Mouse (Mus musculus): ENCODE results near the gene Cog2. TPM values are rescaled to one million over a fixed set of nuclear protein-coding genes. Genes with fewer than 3 reads are reported as not detected.

The Cog2 gene
- polyA plus RNA-seq, 1 experiment: 19.4 TPM

DNA sequence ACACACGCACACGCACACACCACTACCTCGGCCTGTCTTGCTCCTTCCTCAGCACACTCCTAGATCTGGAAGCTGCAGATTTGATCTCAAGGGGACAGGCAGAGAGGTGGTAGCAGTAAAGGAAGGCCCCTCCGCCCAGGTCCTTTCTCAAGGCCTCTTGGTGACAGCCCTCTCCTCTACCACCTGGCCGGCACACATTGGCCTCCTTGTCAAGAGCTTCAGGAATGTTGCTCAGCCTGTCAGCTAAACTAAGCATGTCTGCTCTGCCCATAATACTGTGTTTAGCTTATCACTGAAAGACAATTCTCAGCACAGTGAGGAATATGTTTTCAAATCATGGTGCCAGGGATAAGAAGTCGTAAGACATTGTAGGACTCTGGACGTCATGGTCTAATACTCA, 35.6 kb downstream of the Cog2 start:
- H3K4me3 ChIP-seq (ENCODE audit: insufficient read depth, low read length): no peak overlapping the region
- TF ChIP-seq CTCF (IDR thresholded peaks at IDR 0.05; ENCODE audit: low read depth, low read length) (no peak), POLR2A (IDR thresholded peaks at IDR 0.05; ENCODE audit: borderline replicate concordance, low read depth, low read length) (no peak)
- no peaks in the 10 kb centered on the region for H3K4me1 ChIP-seq (ENCODE audit: control insufficient read depth, insufficient read depth, low read length)
- no peak overlapping the region for H3K27ac ChIP-seq (ENCODE audit: insufficient read depth, low read depth, low read length)

GRCm38 (mm10) chr8:124556658-124557057, 36.1 kb downstream of the Cog2 start:
- Histone ChIP-seq H3K4me1 (ENCODE audit: control insufficient read depth, insufficient read depth, low read length) (no peaks in the 10 kb centered on the region), H3K4me3 (ENCODE audit: insufficient read depth, low read length) (no peak overlapping the region), H3K27ac (ENCODE audit: insufficient read depth, low read depth, low read length) (no peak overlapping the region)
- no peak for TF ChIP-seq CTCF (IDR thresholded peaks at IDR 0.05; ENCODE audit: low read depth, low read length)
- no peak for TF ChIP-seq POLR2A (IDR thresholded peaks at IDR 0.05; ENCODE audit: borderline replicate concordance, low read depth, low read length)

GRCm38 (mm10) chr8:124557476-124557875, 36.9 kb downstream of the Cog2 start:
- no peak overlapping the region for H3K27ac ChIP-seq (ENCODE audit: insufficient read depth, low read depth, low read length)
- no peak for TF ChIP-seq CTCF (IDR thresholded peaks at IDR 0.05; ENCODE audit: low read depth, low read length)
- no peak for TF ChIP-seq POLR2A (IDR thresholded peaks at IDR 0.05; ENCODE audit: borderline replicate concordance, low read depth, low read length)
- H3K4me3 ChIP-seq (ENCODE audit: insufficient read depth, low read length): no peak overlapping the region
- H3K4me1 ChIP-seq (ENCODE audit: control insufficient read depth, insufficient read depth, low read length): no peaks in the 10 kb centered on the region

GRCm38 (mm10) chr8:124567126-124567525, 46.6 kb downstream of the Cog2 start:
- TF ChIP-seq POLR2A (IDR thresholded peaks at IDR 0.05; ENCODE audit: borderline replicate concordance, low read depth, low read length): no peak
- TF ChIP-seq CTCF (IDR thresholded peaks at IDR 0.05; ENCODE audit: low read depth, low read length): no peak
- Histone ChIP-seq H3K27ac (ENCODE audit: insufficient read depth, low read depth, low read length) (no peak overlapping the region), H3K4me3 (ENCODE audit: insufficient read depth, low read length) (no peak overlapping the region), H3K4me1 (ENCODE audit: control insufficient read depth, insufficient read depth, low read length) (no peaks in the 10 kb centered on the region)

DNA sequence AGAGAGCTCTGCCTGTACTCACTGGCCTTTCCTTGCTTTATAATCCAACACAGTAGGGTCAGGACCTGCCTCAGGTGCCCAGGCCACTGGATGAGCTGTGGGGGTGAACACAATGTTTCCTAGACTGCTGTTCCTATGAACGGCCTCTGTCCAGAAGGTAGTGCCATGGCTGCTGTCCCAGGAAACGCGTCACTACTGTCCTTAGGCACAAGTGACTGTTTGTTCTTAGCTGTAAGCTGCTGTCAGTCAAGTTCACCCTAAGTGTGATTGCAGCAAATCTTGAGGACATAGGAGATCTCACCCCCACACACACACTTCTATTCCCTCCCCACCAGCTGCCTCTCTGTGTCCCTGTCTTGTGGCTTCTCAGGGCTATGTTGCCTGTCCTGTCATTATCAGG, 47.0 kb downstream of the Cog2 start:
- no peak for TF ChIP-seq CTCF (IDR thresholded peaks at IDR 0.05; ENCODE audit: low read depth, low read length)
- Histone ChIP-seq H3K4me3 (ENCODE audit: insufficient read depth, low read length) (no peak overlapping the region), H3K4me1 (ENCODE audit: control insufficient read depth, insufficient read depth, low read length) (no peaks in the 10 kb centered on the region), H3K27ac (ENCODE audit: insufficient read depth, low read depth, low read length) (no peak overlapping the region)

GRCm38 (mm10) chr8:124569100-124569499, 48.5 kb downstream of the Cog2 start:
- TF ChIP-seq POLR2A (IDR thresholded peaks at IDR 0.05; ENCODE audit: borderline replicate concordance, low read depth, low read length) (no peak), CTCF (IDR thresholded peaks at IDR 0.05; ENCODE audit: low read depth, low read length) (no peak)
- Histone ChIP-seq H3K4me1 (ENCODE audit: control insufficient read depth, insufficient read depth, low read length) (no peaks in the 10 kb centered on the region), H3K4me3 (ENCODE audit: insufficient read depth, low read length) (no peak overlapping the region), H3K27ac (ENCODE audit: insufficient read depth, low read depth, low read length) (no peak overlapping the region)

DNA sequence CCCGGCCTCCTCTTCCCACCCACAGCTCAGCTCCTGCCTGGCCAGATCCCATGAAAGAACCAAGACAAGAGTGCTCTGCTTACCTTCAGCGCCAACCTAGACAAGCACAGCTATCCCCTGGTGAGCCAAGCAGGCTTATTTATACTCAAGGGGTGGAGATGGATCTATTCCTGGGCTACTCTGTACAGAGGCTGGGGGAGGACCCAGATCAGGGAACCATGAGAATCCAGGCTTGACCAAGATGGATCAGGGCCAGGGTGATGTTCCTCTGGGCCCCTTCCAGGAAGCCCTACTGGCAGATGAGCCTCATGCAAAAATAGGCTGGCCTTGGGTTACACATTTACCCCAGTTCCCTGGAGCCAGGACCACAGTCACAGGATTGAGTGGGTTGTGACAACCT, 49.0 kb downstream of the Cog2 start, which contains the start of gene Agt:
TSS of gene Agt (minus strand) at position 114 of the 400 bp plus-strand sequence.
- TF ChIP-seq POLR2A (IDR thresholded peaks at IDR 0.05; ENCODE audit: borderline replicate concordance, low read depth, low read length) (no peak), CTCF (IDR thresholded peaks at IDR 0.05; ENCODE audit: low read depth, low read length) (no peak)
- no peak within 1 kb of the TSS for H3K4me3 ChIP-seq (ENCODE audit: insufficient read depth, low read length)
- no peaks in the 10 kb centered on the region for H3K4me1 ChIP-seq (ENCODE audit: control insufficient read depth, insufficient read depth, low read length)
- no peak within 1 kb of the TSS for H3K27ac ChIP-seq (ENCODE audit: insufficient read depth, low read depth, low read length)

DNA sequence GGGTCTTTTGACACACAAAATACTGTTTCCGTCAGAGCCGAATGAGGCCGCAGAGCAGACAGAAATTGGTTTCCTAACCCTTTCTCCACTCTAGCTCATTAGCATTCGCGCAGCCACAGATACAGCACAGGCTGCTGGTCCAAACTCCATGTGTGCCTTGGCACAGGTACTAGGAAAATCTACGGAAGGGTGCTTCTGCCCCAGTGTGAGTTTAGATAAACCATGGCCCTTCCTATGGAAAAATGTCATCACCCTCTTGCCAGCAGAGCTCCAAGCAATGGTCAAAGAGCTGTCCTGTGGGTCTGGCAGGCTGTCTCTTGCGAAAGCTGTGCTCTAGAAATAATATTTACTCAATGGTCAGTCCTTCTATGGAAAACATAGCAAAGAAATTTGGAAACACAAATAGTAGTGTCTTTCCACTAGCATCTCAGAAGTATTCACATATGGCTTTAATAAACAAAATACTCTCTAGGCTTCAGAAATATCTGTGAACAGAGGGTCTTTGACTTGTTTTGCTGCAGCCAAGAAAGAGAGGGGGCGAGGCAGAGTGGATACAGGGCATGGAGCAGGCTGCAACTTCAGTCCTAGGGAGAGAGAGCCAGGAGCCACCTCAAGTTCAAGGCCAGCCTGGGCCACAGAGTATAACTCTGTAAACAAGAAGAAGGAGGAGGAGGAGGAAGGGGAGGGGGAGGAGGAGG, 51.3 kb downstream of the Cog2 start:
- H3K27ac ChIP-seq (ENCODE audit: insufficient read depth, low read depth, low read length): no peak overlapping the region
- no peaks in the 10 kb centered on the region for H3K4me1 ChIP-seq (ENCODE audit: control insufficient read depth, insufficient read depth, low read length)
- H3K4me3 ChIP-seq (ENCODE audit: insufficient read depth, low read length): no peak overlapping the region
- no peak for TF ChIP-seq POLR2A (IDR thresholded peaks at IDR 0.05; ENCODE audit: borderline replicate concordance, low read depth, low read length)
- TF ChIP-seq CTCF (IDR thresholded peaks at IDR 0.05; ENCODE audit: low read depth, low read length): no peak

- H3K27ac ChIP-seq (ENCODE audit: insufficient read depth, low read depth, low read length): no peak overlapping the region
Observed at GRCm38 (mm10) chr8:124572430-124572775, 51.8 kb downstream of the Cog2 start.

DNA sequence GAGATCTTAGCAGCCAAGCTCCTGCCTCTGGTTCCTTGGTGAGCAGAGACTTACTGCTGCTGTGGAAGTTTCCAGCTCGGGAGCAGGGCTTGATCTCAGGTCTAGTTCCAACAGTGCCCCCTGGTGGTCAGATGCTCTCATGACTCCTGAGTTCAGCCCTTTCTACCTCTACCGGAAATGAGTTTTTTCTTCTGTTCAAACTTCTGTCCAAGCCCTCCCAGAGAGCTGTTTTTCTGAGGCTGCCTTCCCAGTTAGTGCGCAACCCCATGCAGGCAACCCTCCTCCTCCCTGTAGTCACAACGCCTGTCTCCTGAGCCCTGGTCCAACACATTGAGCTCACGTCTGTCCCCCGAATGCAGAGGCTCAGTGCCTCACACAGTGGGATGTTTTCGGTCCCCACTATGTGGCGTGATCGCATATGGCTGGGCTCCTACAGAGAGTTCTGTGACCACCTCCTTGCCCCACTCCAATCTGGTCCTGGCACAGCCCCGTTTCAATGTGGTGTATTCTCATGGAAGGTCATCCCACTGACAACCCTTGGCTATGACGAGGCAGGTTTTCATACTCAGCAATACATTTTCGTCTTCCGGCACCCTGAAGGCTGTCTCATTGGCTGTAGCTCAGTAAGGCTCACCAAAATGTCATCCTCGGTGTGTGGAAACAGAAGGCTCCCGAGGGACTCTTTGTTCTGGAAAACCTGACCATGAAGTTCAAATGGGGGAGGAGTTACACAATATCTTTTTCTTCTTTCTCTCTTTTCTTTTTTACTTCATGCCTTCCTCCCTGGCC, 53.2 kb downstream of the Cog2 start:
- Histone ChIP-seq H3K4me1 (ENCODE audit: control insufficient read depth, insufficient read depth, low read length) (no peaks in the 10 kb centered on the region), H3K27ac (ENCODE audit: insufficient read depth, low read depth, low read length) (no peak overlapping the region), H3K4me3 (ENCODE audit: insufficient read depth, low read length) (no peak overlapping the region)
- no peak for TF ChIP-seq POLR2A (IDR thresholded peaks at IDR 0.05; ENCODE audit: borderline replicate concordance, low read depth, low read length)
- TF ChIP-seq CTCF (IDR thresholded peaks at IDR 0.05; ENCODE audit: low read depth, low read length): peak; percentile 92

More at GRCm38 (mm10) chr8:124572430-124572775, 51.8 kb downstream of the Cog2 start:
- Histone ChIP-seq H3K4me3 (ENCODE audit: insufficient read depth, low read length) (no peak overlapping the region), H3K4me1 (ENCODE audit: control insufficient read depth, insufficient read depth, low read length) (no peaks in the 10 kb centered on the region)
- TF ChIP-seq POLR2A (IDR thresholded peaks at IDR 0.05; ENCODE audit: borderline replicate concordance, low read depth, low read length) (no peak), CTCF (IDR thresholded peaks at IDR 0.05; ENCODE audit: low read depth, low read length) (no peak)
